Mouse (Mus musculus): Measurements from ENCODE around the gene Apoe. TPM values are rescaled to one million over a fixed set of nuclear protein-coding genes. Genes with fewer than 3 reads are reported as not detected.
A peak's percentile ranks its signal among the peaks of the same experiment; 100 is the strongest.

The Apoe gene
- polyA plus RNA-seq, 1 experiment: 12.1 TPM

DNA sequence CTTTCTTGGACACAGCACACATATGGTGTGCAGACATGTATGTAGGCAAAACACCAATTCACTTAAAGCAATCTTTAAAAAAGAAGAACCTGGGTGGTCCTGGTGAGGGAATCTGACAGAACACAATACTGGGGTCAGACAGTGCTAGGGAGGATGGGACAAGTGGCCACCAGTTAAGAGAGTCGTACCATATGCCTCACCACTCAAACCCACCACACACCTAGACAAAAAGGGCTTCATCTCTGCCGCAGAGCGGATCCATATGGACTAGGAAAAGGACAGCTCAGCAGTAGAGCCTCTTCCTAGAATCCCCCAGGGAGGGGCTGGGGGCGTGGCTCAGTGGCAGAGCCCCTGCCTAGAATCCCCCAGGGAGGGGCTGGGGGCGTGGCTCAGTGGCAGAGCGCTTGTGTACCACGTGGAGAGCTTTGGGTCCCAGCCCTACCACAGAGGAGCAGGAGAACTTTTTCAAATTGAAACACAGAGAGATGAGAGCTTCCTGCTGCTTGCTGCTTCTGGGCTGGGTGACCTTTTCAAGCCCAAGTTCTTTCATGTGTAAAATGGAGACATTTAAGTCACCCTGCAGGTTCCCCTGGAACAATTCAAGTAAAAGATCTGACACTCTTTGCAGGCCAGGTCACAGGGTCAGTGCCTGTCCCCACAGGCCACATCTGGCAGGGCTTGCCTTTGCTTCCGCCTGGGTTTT is 42.5 kb upstream of the Apoe start:
- no peak overlapping the region for H3K4me3 ChIP-seq (replicated peaks)
- H3K27me3 ChIP-seq (ENCODE audit: control insufficient read depth): no peaks in the 10 kb centered on the region
- H3K36me3 ChIP-seq (ENCODE audit: control insufficient read depth): peaks cover 4% of the 10 kb centered on the region; the same call in 1 of the 2 replicates
- peaks cover 49% of the 10 kb centered on the region for H3K4me1 ChIP-seq (ENCODE audit: control insufficient read depth)
- no peaks in the 10 kb centered on the region for H3K9me3 ChIP-seq (ENCODE audit: control insufficient read depth, low read length)
- TF ChIP-seq TAL1 (IDR thresholded peaks at IDR 0.05; ENCODE audit: low read length) (no peak), GATA1 (IDR thresholded peaks at IDR 0.05; ENCODE audit: low read length) (no peak)

DNA sequence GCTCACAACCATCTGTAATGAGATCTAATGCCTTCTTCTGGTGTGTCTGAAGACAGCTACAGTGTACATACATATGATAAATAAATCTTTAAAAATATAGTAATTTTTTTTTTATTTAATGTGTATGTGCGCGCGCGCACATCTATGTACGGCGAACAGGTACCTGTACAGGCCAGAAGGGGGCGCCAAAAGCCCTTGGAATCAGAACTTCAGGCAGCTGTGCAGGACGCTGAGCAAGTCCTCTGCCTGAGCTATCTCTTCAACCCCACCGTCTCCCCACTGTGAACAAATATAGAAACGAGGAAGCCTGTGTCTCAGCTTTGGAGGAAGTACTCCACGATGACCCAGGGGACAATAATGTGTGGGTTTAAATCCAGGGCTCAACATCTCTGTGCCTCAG is 41.3 kb upstream of the Apoe start:
- Histone ChIP-seq H3K9me3 (ENCODE audit: control insufficient read depth, low read length) (no peaks in the 10 kb centered on the region), H3K4me3 (replicated peaks) (no peak overlapping the region), H3K27me3 (ENCODE audit: control insufficient read depth) (no peaks in the 10 kb centered on the region), H3K4me1 (ENCODE audit: control insufficient read depth) (peaks cover 57% of the 10 kb centered on the region), H3K36me3 (ENCODE audit: control insufficient read depth) (peaks cover 4% of the 10 kb centered on the region; the same call in 1 of the 2 replicates)
- TF ChIP-seq TAL1 (IDR thresholded peaks at IDR 0.05; ENCODE audit: low read length) (no peak), GATA1 (IDR thresholded peaks at IDR 0.05; ENCODE audit: low read length) (no peak)

DNA sequence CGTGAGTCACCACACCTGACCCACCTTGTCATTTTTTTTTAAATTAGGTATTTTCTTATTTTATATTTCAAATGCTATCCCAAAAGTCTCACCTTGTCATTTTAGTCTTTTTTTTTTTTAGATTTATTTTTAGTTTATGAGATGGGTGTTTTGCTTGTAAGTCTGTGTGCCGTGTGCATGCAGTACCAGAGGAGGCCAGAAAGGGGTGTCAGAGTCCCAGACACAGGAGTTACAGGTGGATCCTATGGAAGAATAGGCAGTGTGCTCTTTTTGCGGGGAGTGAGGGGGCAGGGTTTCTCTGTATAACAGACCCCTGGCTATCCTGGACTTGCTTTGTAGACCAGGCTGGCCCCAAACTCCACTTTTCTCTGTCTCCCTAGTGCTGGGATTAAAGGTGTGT is 39.8 kb upstream of the Apoe start:
- Histone ChIP-seq H3K4me1 (ENCODE audit: control insufficient read depth) (peaks cover 61% of the 10 kb centered on the region), H3K27me3 (ENCODE audit: control insufficient read depth) (no peaks in the 10 kb centered on the region), H3K36me3 (ENCODE audit: control insufficient read depth) (peaks cover 4% of the 10 kb centered on the region; the same call in 1 of the 2 replicates), H3K9me3 (ENCODE audit: control insufficient read depth, low read length) (no peaks in the 10 kb centered on the region), H3K4me3 (replicated peaks) (no peak overlapping the region)
- TF ChIP-seq GATA1 (IDR thresholded peaks at IDR 0.05; ENCODE audit: low read length): no peak
- no peak for TF ChIP-seq TAL1 (IDR thresholded peaks at IDR 0.05; ENCODE audit: low read length)

DNA sequence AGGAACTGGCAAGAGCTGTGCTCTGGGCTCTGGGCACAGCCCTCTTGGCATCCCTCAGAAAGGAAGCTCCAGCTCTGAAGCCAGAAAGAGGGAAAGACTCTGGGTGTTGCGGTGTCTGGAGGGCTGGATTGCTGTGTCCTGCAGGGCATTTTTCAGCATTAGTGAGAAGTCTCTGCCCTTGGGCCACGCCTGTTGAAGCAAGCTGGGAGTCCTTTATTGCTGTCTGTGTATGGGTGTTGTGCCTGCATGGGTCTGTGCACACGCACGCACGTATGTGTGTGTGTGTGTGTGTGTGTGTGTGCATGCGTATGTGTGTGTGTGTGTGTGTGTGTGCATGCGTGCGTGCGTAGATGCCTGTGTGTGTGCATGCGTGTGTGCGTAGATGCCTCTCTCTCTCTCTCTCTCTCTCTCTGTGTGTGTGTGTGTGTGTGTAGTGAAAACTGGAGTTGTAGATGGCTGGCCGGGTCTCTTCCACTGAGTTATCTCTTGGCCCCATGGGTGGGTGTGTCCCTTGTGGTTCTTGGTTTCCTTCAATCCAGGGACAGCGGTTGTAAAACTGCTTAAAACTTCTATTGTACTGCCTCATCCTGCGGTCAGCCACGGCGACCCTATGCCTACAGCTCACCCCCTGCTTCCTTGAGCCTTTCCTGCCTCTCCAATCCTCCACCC is 37.5 kb upstream of the Apoe start:
- no peaks in the 10 kb centered on the region for H3K27me3 ChIP-seq (ENCODE audit: control insufficient read depth)
- H3K9me3 ChIP-seq (ENCODE audit: control insufficient read depth, low read length): no peaks in the 10 kb centered on the region
- H3K4me3 ChIP-seq (replicated peaks): peak overlapping the region; percentile 36
- no peak for TF ChIP-seq GATA1 (IDR thresholded peaks at IDR 0.05; ENCODE audit: low read length)
- TF ChIP-seq TAL1 (IDR thresholded peaks at IDR 0.05; ENCODE audit: low read length): peak; percentile 12; the same call in 1 of the 3 replicates
- peaks cover 8% of the 10 kb centered on the region; the same call in 1 of the 2 replicates for H3K36me3 ChIP-seq (ENCODE audit: control insufficient read depth)
- H3K4me1 ChIP-seq (ENCODE audit: control insufficient read depth): peaks cover 56% of the 10 kb centered on the region

DNA sequence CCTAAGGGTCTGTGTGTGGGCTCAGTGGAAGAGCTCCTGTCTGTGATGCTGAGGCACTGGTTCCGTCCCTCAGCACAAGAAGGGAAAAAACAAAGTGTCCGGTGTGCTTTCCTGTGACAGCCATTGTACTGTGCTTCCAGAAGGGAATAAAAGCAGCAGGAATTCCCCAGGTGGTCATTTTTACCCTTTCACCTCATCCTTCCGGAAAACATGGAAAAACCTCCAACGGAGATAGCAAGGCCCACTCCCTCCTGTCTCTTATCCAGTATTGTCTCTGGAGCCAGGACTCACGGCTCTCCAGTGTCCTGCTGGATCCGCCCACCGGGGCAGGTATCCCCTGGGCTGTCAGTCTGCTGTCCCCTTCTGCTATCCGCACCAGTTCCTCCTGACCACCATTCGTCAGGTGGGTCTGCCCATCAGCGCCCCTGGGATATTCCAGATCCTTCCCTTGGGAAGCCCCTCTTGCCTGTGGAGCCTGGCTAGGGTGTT is 35.2 kb upstream of the Apoe start:
- H3K4me1 ChIP-seq (ENCODE audit: control insufficient read depth): peaks cover 45% of the 10 kb centered on the region
- no peaks in the 10 kb centered on the region for H3K27me3 ChIP-seq (ENCODE audit: control insufficient read depth)
- H3K36me3 ChIP-seq (ENCODE audit: control insufficient read depth): peaks cover 16% of the 10 kb centered on the region; the same call in 1 of the 2 replicates
- H3K4me3 ChIP-seq (replicated peaks): no peak overlapping the region
- no peaks in the 10 kb centered on the region for H3K9me3 ChIP-seq (ENCODE audit: control insufficient read depth, low read length)
- TF ChIP-seq GATA1 (IDR thresholded peaks at IDR 0.05; ENCODE audit: low read length) (no peak), TAL1 (IDR thresholded peaks at IDR 0.05; ENCODE audit: low read length) (no peak)

DNA sequence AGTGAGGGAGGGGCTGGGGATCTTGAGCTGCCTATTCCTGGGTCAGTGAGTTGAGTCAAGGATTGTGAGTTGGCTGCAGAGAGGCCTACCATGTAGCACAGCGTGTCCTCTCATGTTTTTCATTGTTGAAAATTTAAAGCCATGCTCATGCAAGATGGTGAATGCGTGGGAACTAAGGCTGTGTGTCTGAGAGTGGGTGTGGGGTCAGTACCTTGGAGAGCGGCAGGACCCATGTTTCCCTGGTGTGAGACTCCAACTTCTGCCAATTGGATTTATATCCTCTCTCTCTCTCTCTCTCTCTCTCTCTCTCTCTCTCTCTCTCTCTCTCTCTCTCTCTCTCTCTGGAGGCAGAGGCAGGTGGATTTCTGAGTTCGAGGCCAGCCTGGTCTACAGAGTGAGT is 27.6 kb upstream of the Apoe start:
- TF ChIP-seq GATA1 (IDR thresholded peaks at IDR 0.05; ENCODE audit: low read length) (no peak), TAL1 (IDR thresholded peaks at IDR 0.05; ENCODE audit: low read length) (no peak)
- H3K9me3 ChIP-seq (ENCODE audit: control insufficient read depth, low read length): no peaks in the 10 kb centered on the region
- no peaks in the 10 kb centered on the region for H3K27me3 ChIP-seq (ENCODE audit: control insufficient read depth)
- H3K4me1 ChIP-seq (ENCODE audit: control insufficient read depth): peaks cover 10% of the 10 kb centered on the region
- H3K4me3 ChIP-seq (replicated peaks): no peak overlapping the region
- H3K36me3 ChIP-seq (ENCODE audit: control insufficient read depth): peaks cover 16% of the 10 kb centered on the region; the same call in 1 of the 2 replicates

DNA sequence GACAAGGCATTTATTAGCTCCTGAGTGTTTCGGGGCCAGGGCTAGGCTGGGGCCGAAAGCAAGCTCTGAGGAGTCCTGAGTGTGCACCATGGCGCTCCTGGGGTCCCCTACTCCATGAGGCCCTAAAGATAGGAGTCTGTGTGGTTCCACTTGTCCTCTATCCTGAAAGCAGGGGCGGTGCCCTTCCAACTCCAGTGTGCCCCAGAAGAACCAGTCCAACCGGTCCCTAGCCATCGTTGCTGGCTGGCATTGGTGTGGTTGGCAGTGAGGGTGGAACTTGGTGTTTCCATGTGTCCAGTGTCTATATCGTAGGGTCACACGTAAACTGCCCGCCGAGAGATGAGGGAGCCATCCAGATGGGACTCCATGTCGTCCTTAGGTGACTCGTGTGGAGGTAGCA is 25.2 kb upstream of the Apoe start:
- Histone ChIP-seq H3K4me1 (ENCODE audit: control insufficient read depth) (peaks cover 11% of the 10 kb centered on the region), H3K36me3 (ENCODE audit: control insufficient read depth) (peaks cover 9% of the 10 kb centered on the region; the same call in 1 of the 2 replicates), H3K4me3 (replicated peaks) (no peak overlapping the region), H3K27me3 (ENCODE audit: control insufficient read depth) (no peaks in the 10 kb centered on the region), H3K9me3 (ENCODE audit: control insufficient read depth, low read length) (no peaks in the 10 kb centered on the region; the same call in 1 of the 2 replicates)
- TF ChIP-seq GATA1 (IDR thresholded peaks at IDR 0.05; ENCODE audit: low read length): no peak
- TF ChIP-seq TAL1 (IDR thresholded peaks at IDR 0.05; ENCODE audit: low read length): no peak

DNA sequence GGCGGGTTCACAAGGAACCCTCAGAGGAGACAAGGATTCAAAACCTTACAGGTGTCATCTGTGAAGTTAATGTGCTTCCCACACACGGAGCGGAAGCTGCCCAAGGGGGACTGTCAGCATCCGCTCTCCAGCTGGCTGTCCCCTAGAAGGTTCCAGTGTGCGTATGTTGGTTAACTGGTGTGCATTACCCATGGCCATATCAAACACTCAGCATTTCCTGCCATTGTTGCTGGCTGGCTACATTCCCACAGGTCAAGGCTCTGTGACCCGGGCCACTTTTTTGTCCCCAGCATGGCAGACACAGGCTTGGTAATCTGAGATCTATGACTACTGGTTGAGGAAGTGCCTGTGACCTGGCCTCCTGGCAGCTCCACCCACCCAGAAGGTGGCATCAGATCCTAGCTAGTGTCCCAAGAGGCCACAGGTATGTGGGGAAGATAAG is 23.8 kb upstream of the Apoe start:
- Histone ChIP-seq H3K4me3 (replicated peaks) (no peak overlapping the region), H3K36me3 (ENCODE audit: control insufficient read depth) (peaks cover 5% of the 10 kb centered on the region; the same call in 1 of the 2 replicates), H3K9me3 (ENCODE audit: control insufficient read depth, low read length) (no peaks in the 10 kb centered on the region; the same call in 1 of the 2 replicates), H3K4me1 (ENCODE audit: control insufficient read depth) (peaks cover 17% of the 10 kb centered on the region), H3K27me3 (ENCODE audit: control insufficient read depth) (no peaks in the 10 kb centered on the region)
- TF ChIP-seq TAL1 (IDR thresholded peaks at IDR 0.05; ENCODE audit: low read length) (no peak), GATA1 (IDR thresholded peaks at IDR 0.05; ENCODE audit: low read length) (no peak)

DNA sequence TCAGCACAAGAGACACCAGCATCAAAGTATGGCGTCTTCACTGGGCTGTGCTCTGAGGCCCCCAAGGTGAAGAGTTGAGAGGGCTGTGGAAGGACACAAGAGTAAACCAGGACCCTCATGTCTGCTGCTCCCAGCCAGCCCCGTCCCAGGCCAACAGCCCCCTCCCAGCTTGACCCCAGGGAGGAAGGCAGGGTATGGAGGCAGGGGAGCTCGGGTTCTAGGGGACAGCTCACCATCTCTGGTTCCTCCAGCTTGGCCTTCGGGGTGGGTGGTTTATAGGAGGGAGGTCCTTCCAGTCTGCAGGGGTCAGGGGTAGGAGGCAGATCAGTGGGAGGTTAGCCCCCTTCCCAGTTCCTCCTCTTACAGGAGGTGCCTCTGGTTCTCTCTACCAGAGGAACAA is 20.2 kb upstream of the Apoe start:
- TF ChIP-seq GATA1 (IDR thresholded peaks at IDR 0.05; ENCODE audit: low read length) (no peak), TAL1 (IDR thresholded peaks at IDR 0.05; ENCODE audit: low read length) (no peak)

More for the DNA sequence above, 20.2 kb upstream of the Apoe start:
- peaks cover 43% of the 10 kb centered on the region for H3K4me1 ChIP-seq (ENCODE audit: control insufficient read depth)
- H3K9me3 ChIP-seq (ENCODE audit: control insufficient read depth, low read length): no peaks in the 10 kb centered on the region; the same call in 1 of the 2 replicates
- no peak overlapping the region for H3K4me3 ChIP-seq (replicated peaks)
- H3K27me3 ChIP-seq (ENCODE audit: control insufficient read depth): no peaks in the 10 kb centered on the region
- peaks cover under 1% of the 10 kb centered on the region; the same call in 1 of the 2 replicates for H3K36me3 ChIP-seq (ENCODE audit: control insufficient read depth)

Data from erythroblast, embryonic 14.5 days (primary cell).